Mouse (Mus musculus): ENCODE data around the gene Gal. TPM values are rescaled to one million over a fixed set of nuclear protein-coding genes. Genes with fewer than 3 reads are reported as not detected.

Gene Gal
- polyA plus RNA-seq (2014; fragmentation: Nextera tagmentation; extraction: Ambion mirVana): 21.2 and 25.2 TPM in 2 replicates

- 0 out of 2 replicates have a peak, but pooled peaks cover 3% of the 10 kb centered on the region for H3K9me3 ChIP-seq (ENCODE audit: control insufficient read depth, low read length)
- ATAC-seq (replicated peaks; ENCODE audit: low FRiP score, low TSS enrichment, low read depth): peak; percentile 40; the same call in 1 of the 2 replicates
- H3K36me3 ChIP-seq (ENCODE audit: control insufficient read depth, insufficient read depth, low read length): no peaks in the 10 kb centered on the region
- WGBS: 2% methylated on average over 37 of the region's 37 CpGs
- peak within 1 kb of the TSS; percentile 31 for H3K4me3 ChIP-seq (ENCODE audit: low read depth, low read length)
- peaks cover 26% of the 10 kb centered on the region for H3K27me3 ChIP-seq (replicated peaks; ENCODE audit: control insufficient read depth, insufficient read depth, low read length)
- H3K4me2 ChIP-seq (ENCODE audit: low read length): peak within 1 kb of the TSS; percentile 53
- peak; percentile 62 for DNase-seq (ENCODE audit: low spot score)
- H3K4me1 ChIP-seq (replicated peaks; ENCODE audit: control insufficient read depth, insufficient read depth, low read length): no peaks in the 10 kb centered on the region
- H3K27ac ChIP-seq (ENCODE audit: low read depth): no peak within 1 kb of the TSS
- peak within 1 kb of the TSS; percentile 23; the same call in 1 of the 2 replicates for H3K9ac ChIP-seq (ENCODE audit: low read length)
Observed at GRCm38 (mm10) chr19:3414268-3414733, at the start of gene Gal. Gene Gal, minus strand, starts transcription at chr19:3414544.

DNA sequence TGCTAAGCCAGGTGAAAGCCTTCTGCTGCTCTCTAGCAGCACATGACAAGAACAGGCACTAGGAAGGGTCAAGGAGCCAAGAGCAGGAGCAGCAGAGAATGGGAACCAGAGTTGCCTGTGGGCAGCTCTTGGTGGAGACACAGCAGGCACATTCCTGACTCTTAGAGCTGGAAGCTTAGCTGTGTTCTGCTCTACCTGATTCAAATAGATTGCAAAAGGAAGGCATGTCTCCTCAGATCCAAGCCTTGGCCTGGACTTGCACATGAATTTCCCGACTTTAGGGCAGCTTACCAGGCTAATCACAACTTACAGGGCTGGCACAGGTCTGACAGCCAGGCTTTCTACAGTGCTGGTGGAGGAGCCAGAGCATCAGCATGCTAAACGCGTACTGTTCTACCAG, 45.6 kb upstream of the Gal start:
- peaks cover 99% of the 10 kb centered on the region for H3K36me3 ChIP-seq (ENCODE audit: control insufficient read depth, insufficient read depth, low read length)
- no peak overlapping the region for H3K9ac ChIP-seq (ENCODE audit: low read length)
- no peaks in the 10 kb centered on the region for H3K27me3 ChIP-seq (replicated peaks; ENCODE audit: control insufficient read depth, insufficient read depth, low read length)
- DNase-seq (ENCODE audit: low spot score): no peak
- H3K27ac ChIP-seq (ENCODE audit: low read depth): no peak overlapping the region
- H3K4me2 ChIP-seq (ENCODE audit: low read length): no peak overlapping the region
- H3K4me3 ChIP-seq (ENCODE audit: low read depth, low read length): no peak overlapping the region
- no peaks in the 10 kb centered on the region for H3K4me1 ChIP-seq (replicated peaks; ENCODE audit: control insufficient read depth, insufficient read depth, low read length)
- 96% methylated on average over 3 of the region's 3 CpGs for WGBS
- no peaks in the 10 kb centered on the region for H3K9me3 ChIP-seq (ENCODE audit: control insufficient read depth, low read length)
- ATAC-seq (replicated peaks; ENCODE audit: low FRiP score, low TSS enrichment, low read depth): no peak

DNA sequence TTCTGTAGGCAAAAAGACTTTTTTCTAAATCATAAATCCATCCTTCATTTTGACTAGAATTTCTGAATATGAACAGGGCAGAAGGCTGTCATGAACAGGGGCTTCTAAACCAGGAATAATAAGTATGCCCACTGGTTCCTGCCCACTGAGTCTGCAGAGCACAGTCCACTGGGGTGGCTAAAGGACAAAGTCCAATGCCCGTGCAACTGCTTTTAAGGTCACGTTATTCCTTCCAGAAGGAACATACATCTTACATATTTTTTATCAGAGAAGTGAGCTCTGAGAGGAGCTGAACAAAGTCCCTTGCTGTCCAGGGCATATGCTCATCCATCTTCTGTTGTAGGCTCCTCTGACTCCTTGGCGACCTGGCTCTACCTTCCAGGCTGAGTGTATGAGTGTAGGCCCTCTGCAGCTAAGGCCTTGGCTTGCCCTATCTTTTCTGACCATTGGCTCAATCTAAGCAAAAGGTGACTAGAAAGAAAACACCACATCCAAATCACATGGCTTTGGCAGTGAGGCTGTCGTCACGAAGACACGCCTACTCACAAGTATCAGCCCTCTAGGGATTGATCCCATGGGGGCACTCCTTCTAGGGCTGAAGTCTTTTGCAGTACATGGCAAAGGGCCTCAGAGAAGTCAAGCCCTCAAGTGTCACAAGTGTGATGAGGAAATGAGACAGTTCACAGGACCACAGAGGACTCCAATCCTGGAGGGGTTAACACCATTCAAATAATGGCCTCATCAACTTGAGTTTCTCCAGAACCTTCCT, 44.2 kb upstream of the Gal start:
- DNase-seq (ENCODE audit: low spot score) (no peak), ATAC-seq (replicated peaks; ENCODE audit: low FRiP score, low TSS enrichment, low read depth) (no peak)
- WGBS: 91% methylated on average over 6 of the region's 6 CpGs
- Histone ChIP-seq H3K36me3 (ENCODE audit: control insufficient read depth, insufficient read depth, low read length) (peaks cover 98% of the 10 kb centered on the region), H3K9ac (ENCODE audit: low read length) (no peak overlapping the region), H3K4me1 (replicated peaks; ENCODE audit: control insufficient read depth, insufficient read depth, low read length) (no peaks in the 10 kb centered on the region), H3K9me3 (ENCODE audit: control insufficient read depth, low read length) (no peaks in the 10 kb centered on the region), H3K27me3 (replicated peaks; ENCODE audit: control insufficient read depth, insufficient read depth, low read length) (no peaks in the 10 kb centered on the region), H3K4me3 (ENCODE audit: low read depth, low read length) (no peak overlapping the region), H3K4me2 (ENCODE audit: low read length) (no peak overlapping the region), H3K27ac (ENCODE audit: low read depth) (no peak overlapping the region)

GRCm38 (mm10) chr19:3457700-3458099, 43.4 kb upstream of the Gal start:
- Histone ChIP-seq H3K36me3 (ENCODE audit: control insufficient read depth, insufficient read depth, low read length) (peaks cover 97% of the 10 kb centered on the region), H3K9ac (ENCODE audit: low read length) (no peak overlapping the region), H3K27me3 (replicated peaks; ENCODE audit: control insufficient read depth, insufficient read depth, low read length) (no peaks in the 10 kb centered on the region), H3K4me1 (replicated peaks; ENCODE audit: control insufficient read depth, insufficient read depth, low read length) (no peaks in the 10 kb centered on the region), H3K4me3 (ENCODE audit: low read depth, low read length) (no peak overlapping the region), H3K27ac (ENCODE audit: low read depth) (no peak overlapping the region), H3K9me3 (ENCODE audit: control insufficient read depth, low read length) (no peaks in the 10 kb centered on the region), H3K4me2 (ENCODE audit: low read length) (no peak overlapping the region)
- ATAC-seq (replicated peaks; ENCODE audit: low FRiP score, low TSS enrichment, low read depth) (no peak), DNase-seq (ENCODE audit: low spot score) (no peak)
- WGBS: 95% methylated on average over 4 of the region's 4 CpGs

DNA sequence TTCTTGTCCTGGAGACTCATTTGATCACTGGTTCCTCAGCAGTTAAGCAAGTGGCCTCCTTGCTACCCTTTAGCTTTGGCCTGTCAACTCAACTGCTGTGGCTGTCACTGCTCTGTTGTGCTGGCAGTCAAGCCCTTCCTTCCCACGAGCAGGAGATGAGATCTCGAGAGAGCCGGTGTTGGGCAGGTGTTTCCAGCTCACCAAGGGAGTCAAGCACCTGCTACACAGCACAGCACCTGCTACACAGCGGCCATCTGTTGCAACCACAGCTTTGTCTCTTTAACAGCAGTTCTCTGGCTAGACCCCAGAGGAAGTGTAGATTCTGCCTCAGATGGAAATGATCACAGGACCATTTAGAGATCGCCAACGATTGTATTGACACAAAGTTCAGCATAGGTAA, 37.3 kb upstream of the Gal start:
- Histone ChIP-seq H3K27me3 (replicated peaks; ENCODE audit: control insufficient read depth, insufficient read depth, low read length) (no peaks in the 10 kb centered on the region), H3K9ac (ENCODE audit: low read length) (no peak overlapping the region), H3K27ac (ENCODE audit: low read depth) (no peak overlapping the region), H3K4me2 (ENCODE audit: low read length) (no peak overlapping the region), H3K9me3 (ENCODE audit: control insufficient read depth, low read length) (no peaks in the 10 kb centered on the region), H3K4me3 (ENCODE audit: low read depth, low read length) (no peak overlapping the region), H3K36me3 (ENCODE audit: control insufficient read depth, insufficient read depth, low read length) (peaks cover 38% of the 10 kb centered on the region), H3K4me1 (replicated peaks; ENCODE audit: control insufficient read depth, insufficient read depth, low read length) (no peaks in the 10 kb centered on the region)
- WGBS: 59% methylated on average over 6 of the region's 6 CpGs
- ATAC-seq (replicated peaks; ENCODE audit: low FRiP score, low TSS enrichment, low read depth) (no peak), DNase-seq (ENCODE audit: low spot score) (no peak)

- no peaks in the 10 kb centered on the region for H3K9me3 ChIP-seq (ENCODE audit: control insufficient read depth, low read length)
- DNase-seq (ENCODE audit: low spot score) (peak; percentile 75), ATAC-seq (replicated peaks; ENCODE audit: low FRiP score, low TSS enrichment, low read depth) (peak; percentile 61; the same call in 1 of the 2 replicates)
- no peak overlapping the region for H3K4me3 ChIP-seq (ENCODE audit: low read depth, low read length)
- no peak overlapping the region for H3K27ac ChIP-seq (ENCODE audit: low read depth)
- H3K36me3 ChIP-seq (ENCODE audit: control insufficient read depth, insufficient read depth, low read length): peaks cover 33% of the 10 kb centered on the region
- H3K4me1 ChIP-seq (replicated peaks; ENCODE audit: control insufficient read depth, insufficient read depth, low read length): no peaks in the 10 kb centered on the region
- no peak overlapping the region for H3K4me2 ChIP-seq (ENCODE audit: low read length)
- no peaks in the 10 kb centered on the region for H3K27me3 ChIP-seq (replicated peaks; ENCODE audit: control insufficient read depth, insufficient read depth, low read length)
- H3K9ac ChIP-seq (ENCODE audit: low read length): no peak overlapping the region
- 22% methylated on average over 6 of the region's 6 CpGs for WGBS
Observed at GRCm38 (mm10) chr19:3451170-3451569, 36.8 kb upstream of the Gal start.

DNA sequence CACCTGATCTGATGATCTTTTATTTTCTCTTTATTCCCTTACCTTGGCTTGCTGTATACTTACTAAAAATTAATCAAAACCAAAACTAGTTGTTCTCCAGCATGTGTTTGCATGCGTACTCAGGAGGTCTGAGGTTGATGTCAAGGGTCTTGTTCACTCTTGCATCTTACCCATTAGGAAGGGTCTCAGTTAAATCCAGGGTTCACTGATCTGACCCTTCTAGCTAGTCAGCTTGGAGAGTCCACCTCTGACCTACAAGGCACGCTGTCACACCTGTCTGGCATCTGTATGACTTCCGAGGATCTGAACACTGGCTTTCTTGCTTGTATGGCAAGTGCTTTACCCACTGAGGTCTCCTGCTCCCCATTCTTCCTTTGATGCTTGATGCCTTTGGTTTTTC, 36.4 kb upstream of the Gal start:
- H3K27ac ChIP-seq (ENCODE audit: low read depth): no peak overlapping the region
- no peaks in the 10 kb centered on the region for H3K27me3 ChIP-seq (replicated peaks; ENCODE audit: control insufficient read depth, insufficient read depth, low read length)
- H3K9ac ChIP-seq (ENCODE audit: low read length): no peak overlapping the region
- peaks cover 28% of the 10 kb centered on the region for H3K36me3 ChIP-seq (ENCODE audit: control insufficient read depth, insufficient read depth, low read length)
- H3K4me2 ChIP-seq (ENCODE audit: low read length): no peak overlapping the region
- ATAC-seq (replicated peaks; ENCODE audit: low FRiP score, low TSS enrichment, low read depth) (no peak), DNase-seq (ENCODE audit: low spot score) (no peak)
- H3K4me1 ChIP-seq (replicated peaks; ENCODE audit: control insufficient read depth, insufficient read depth, low read length): no peaks in the 10 kb centered on the region
- WGBS: 89% methylated on average over 3 of the region's 3 CpGs
- H3K9me3 ChIP-seq (ENCODE audit: control insufficient read depth, low read length): no peaks in the 10 kb centered on the region
- H3K4me3 ChIP-seq (ENCODE audit: low read depth, low read length): no peak overlapping the region

DNA sequence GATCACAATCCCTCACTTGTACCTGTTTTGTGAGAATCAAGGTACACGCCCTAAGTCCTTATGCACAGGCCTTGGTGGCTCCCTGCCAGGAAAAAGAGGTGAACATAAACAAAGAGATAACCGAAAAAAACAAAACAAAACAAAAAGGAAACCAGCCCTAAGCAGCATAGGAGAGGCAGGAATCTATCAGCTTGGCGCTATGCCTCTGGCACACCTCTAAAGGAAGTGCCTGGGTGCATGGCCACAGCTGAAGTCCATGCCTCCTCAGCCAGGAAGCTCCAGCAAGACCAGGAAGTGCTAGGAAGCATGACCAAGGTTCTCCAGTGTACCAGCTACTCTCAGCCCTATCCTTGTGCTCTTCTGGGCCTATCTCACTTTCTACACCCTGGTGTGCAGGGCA, 34.9 kb upstream of the Gal start:
- WGBS: 70% methylated on average over 3 of the region's 3 CpGs
- DNase-seq (ENCODE audit: low spot score): no peak

GRCm38 (mm10) chr19:3447348-3447747, 33.0 kb upstream of the Gal start:
- DNase-seq (ENCODE audit: low spot score): no peak
- Histone ChIP-seq H3K9me3 (ENCODE audit: control insufficient read depth, low read length) (no peaks in the 10 kb centered on the region), H3K4me2 (ENCODE audit: low read length) (no peak overlapping the region), H3K9ac (ENCODE audit: low read length) (no peak overlapping the region), H3K36me3 (ENCODE audit: control insufficient read depth, insufficient read depth, low read length) (no peaks in the 10 kb centered on the region), H3K27me3 (replicated peaks; ENCODE audit: control insufficient read depth, insufficient read depth, low read length) (no peaks in the 10 kb centered on the region), H3K27ac (ENCODE audit: low read depth) (no peak overlapping the region), H3K4me3 (ENCODE audit: low read depth, low read length) (no peak overlapping the region), H3K4me1 (replicated peaks; ENCODE audit: control insufficient read depth, insufficient read depth, low read length) (no peaks in the 10 kb centered on the region)
- no peak for ATAC-seq (replicated peaks; ENCODE audit: low FRiP score, low TSS enrichment, low read depth)
- 49% methylated on average over 3 of the region's 3 CpGs for WGBS

More for the DNA sequence above, 34.9 kb upstream of the Gal start:
- Histone ChIP-seq H3K27me3 (replicated peaks; ENCODE audit: control insufficient read depth, insufficient read depth, low read length) (no peaks in the 10 kb centered on the region), H3K9me3 (ENCODE audit: control insufficient read depth, low read length) (no peaks in the 10 kb centered on the region), H3K4me2 (ENCODE audit: low read length) (no peak overlapping the region), H3K27ac (ENCODE audit: low read depth) (no peak overlapping the region), H3K9ac (ENCODE audit: low read length) (no peak overlapping the region), H3K4me1 (replicated peaks; ENCODE audit: control insufficient read depth, insufficient read depth, low read length) (no peaks in the 10 kb centered on the region), H3K4me3 (ENCODE audit: low read depth, low read length) (no peak overlapping the region), H3K36me3 (ENCODE audit: control insufficient read depth, insufficient read depth, low read length) (peaks cover 14% of the 10 kb centered on the region; the same call in 1 of the 2 replicates)
- no peak for ATAC-seq (replicated peaks; ENCODE audit: low FRiP score, low TSS enrichment, low read depth)

All from intestine, embryonic 14.5 days (tissue).